Mouse (Mus musculus): ENCODE measurements around the gene 2810006K23Rik.

- TF ChIP-seq CTCF (IDR thresholded peaks at IDR 0.05; ENCODE audit: insufficient read depth, low read depth, low read length) (no peak), POLR2A (IDR thresholded peaks at IDR 0.05; ENCODE audit: insufficient read depth, low read depth, low read length) (no peak)
Observed at GRCm38 (mm10) chr5:124317648-124318047, 10.2 kb upstream of the 2810006K23Rik start.

All from olfactory bulb, adult 2 months (tissue).